Mouse (Mus musculus): ENCODE results near the gene Adgrd1. TPM values are rescaled to one million over a fixed set of nuclear protein-coding genes. Genes with fewer than 3 reads are reported as not detected.
"Not testable (repeated sequence)": the region's sequence is repeated elsewhere in the genome, so short reads cannot be mapped to it uniquely, and the experiment has no call there.

Adgrd1 gene
- polyA plus RNA-seq, 1 experiment from 2014 or later, result 0.08 TPM

DNA sequence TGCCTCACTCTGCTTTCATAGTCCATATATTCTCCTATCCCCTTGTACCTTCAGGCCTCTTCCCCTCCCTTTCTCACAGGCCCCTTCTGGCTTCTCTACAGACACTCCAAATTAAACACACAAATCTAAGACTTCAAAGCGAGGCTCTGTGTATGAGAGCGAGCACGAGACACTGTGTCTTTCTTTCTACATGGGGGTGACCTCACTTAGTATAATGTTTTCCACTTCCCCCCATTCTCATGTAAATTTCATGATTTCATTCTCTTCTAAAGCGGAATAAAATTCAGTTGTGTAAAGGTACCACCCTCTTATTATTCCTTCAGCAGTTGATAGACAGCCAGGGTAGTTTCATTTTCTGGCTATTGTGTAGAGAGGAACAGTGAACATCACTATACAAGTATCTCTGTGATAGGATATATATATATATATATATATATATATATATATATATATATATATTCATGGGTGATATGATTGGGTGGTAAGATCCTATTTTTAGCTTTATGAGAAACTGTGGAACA is 21.1 kb downstream of the Adgrd1 start:
- Histone ChIP-seq H3K27me3 (ENCODE audit: control insufficient read depth, insufficient read depth, low read length) (no peaks in the 10 kb centered on the region), H3K4me2 (ENCODE audit: low read depth, low read length) (no peak overlapping the region), H3K9me3 (ENCODE audit: control insufficient read depth, low read length) (no peaks in the 10 kb centered on the region), H3K4me1 (ENCODE audit: control insufficient read depth, insufficient read depth, low read length) (no peaks in the 10 kb centered on the region), H3K9ac (replicated peaks; ENCODE audit: low read depth, low read length) (no peak overlapping the region), H3K27ac (ENCODE audit: low read depth, low read length) (no peak overlapping the region), H3K4me3 (ENCODE audit: low read depth, low read length) (no peak overlapping the region), H3K36me3 (ENCODE audit: control insufficient read depth, insufficient read depth, low read length) (no peaks in the 10 kb centered on the region)
- 47% methylated on average over 4 of the region's 4 CpGs for WGBS
- no peak for ATAC-seq (ENCODE audit: low read depth)

- H3K4me3 ChIP-seq (ENCODE audit: low read depth, low read length), result no peak overlapping the region
- no peak overlapping the region for H3K4me2 ChIP-seq (ENCODE audit: low read depth, low read length)
- no peaks in the 10 kb centered on the region for H3K36me3 ChIP-seq (ENCODE audit: control insufficient read depth, insufficient read depth, low read length)
- H3K27ac ChIP-seq (ENCODE audit: low read depth, low read length), result 0 out of 2 replicates have a peak overlapping the region, but pooled peaks have one; percentile 12
- ATAC-seq (ENCODE audit: low read depth), result no peak
- no peaks in the 10 kb centered on the region for H3K4me1 ChIP-seq (ENCODE audit: control insufficient read depth, insufficient read depth, low read length)
- no peaks in the 10 kb centered on the region for H3K9me3 ChIP-seq (ENCODE audit: control insufficient read depth, low read length)
- no peak overlapping the region for H3K9ac ChIP-seq (replicated peaks; ENCODE audit: low read depth, low read length)
- 42% methylated on average over 7 of the region's 7 CpGs for WGBS
- H3K27me3 ChIP-seq (ENCODE audit: control insufficient read depth, insufficient read depth, low read length), result no peaks in the 10 kb centered on the region
These were observed 22.0 kb downstream of the Adgrd1 start for GRCm38 (mm10) chr5:129118523-129118922.

- H3K9ac ChIP-seq (replicated peaks; ENCODE audit: low read depth, low read length), result no peak overlapping the region
- H3K4me2 ChIP-seq (ENCODE audit: low read depth, low read length), result no peak overlapping the region
- no peaks in the 10 kb centered on the region for H3K27me3 ChIP-seq (ENCODE audit: control insufficient read depth, insufficient read depth, low read length)
- no peaks in the 10 kb centered on the region for H3K9me3 ChIP-seq (ENCODE audit: control insufficient read depth, low read length)
- no peaks in the 10 kb centered on the region for H3K4me1 ChIP-seq (ENCODE audit: control insufficient read depth, insufficient read depth, low read length)
- no peak for ATAC-seq (ENCODE audit: low read depth)
- H3K27ac ChIP-seq (ENCODE audit: low read depth, low read length), result no peak overlapping the region
- no peaks in the 10 kb centered on the region for H3K36me3 ChIP-seq (ENCODE audit: control insufficient read depth, insufficient read depth, low read length)
- 65% methylated on average over 4 of the region's 4 CpGs for WGBS
- no peak overlapping the region for H3K4me3 ChIP-seq (ENCODE audit: low read depth, low read length)
These were observed 22.6 kb downstream of the Adgrd1 start for GRCm38 (mm10) chr5:129119146-129119545.

DNA sequence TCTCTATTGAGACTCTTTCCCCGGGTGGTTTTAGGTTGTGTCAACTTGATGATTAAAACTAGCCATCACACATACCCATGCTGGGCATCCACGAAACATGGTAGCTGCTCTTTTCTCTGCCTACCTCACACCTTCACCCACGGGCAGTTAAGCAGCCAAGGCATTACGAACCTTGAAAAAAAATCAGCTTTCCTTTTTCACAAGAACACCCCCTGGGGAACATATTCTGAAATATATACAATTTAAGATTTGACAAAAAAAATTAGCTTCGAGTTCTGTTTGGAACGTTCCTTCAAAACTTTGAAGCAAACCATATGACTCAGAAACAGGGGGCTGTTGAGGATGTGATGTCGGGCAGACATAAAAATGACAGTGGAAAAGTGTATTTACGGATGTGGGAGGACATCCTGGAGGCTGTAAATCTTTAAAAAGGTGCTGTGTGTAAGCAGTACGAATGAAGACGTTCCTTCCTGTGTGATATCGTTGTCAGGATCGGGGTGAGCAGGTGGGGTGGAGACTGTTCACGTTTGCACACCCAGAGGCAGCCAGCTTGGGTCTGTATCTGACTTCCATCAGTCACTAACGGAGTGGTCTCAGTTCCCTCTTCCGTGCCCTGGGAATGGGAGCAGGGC is 25.2 kb downstream of the Adgrd1 start:
- no peak overlapping the region for H3K27ac ChIP-seq (ENCODE audit: low read depth, low read length)
- no peaks in the 10 kb centered on the region for H3K9me3 ChIP-seq (ENCODE audit: control insufficient read depth, low read length)
- no peaks in the 10 kb centered on the region for H3K36me3 ChIP-seq (ENCODE audit: control insufficient read depth, insufficient read depth, low read length)
- no peaks in the 10 kb centered on the region for H3K27me3 ChIP-seq (ENCODE audit: control insufficient read depth, insufficient read depth, low read length)
- no peak overlapping the region for H3K9ac ChIP-seq (replicated peaks; ENCODE audit: low read depth, low read length)
- H3K4me3 ChIP-seq (ENCODE audit: low read depth, low read length), result no peak overlapping the region
- no peak for ATAC-seq (ENCODE audit: low read depth)
- no peak overlapping the region for H3K4me2 ChIP-seq (ENCODE audit: low read depth, low read length)
- no peaks in the 10 kb centered on the region for H3K4me1 ChIP-seq (ENCODE audit: control insufficient read depth, insufficient read depth, low read length)
- WGBS, result 89% methylated on average over 15 of the region's 15 CpGs

- Histone ChIP-seq H3K4me3 (ENCODE audit: low read depth, low read length) (no peak overlapping the region), H3K27ac (ENCODE audit: low read depth, low read length) (no peak overlapping the region), H3K9ac (replicated peaks; ENCODE audit: low read depth, low read length) (no peak overlapping the region), H3K36me3 (ENCODE audit: control insufficient read depth, insufficient read depth, low read length) (no peaks in the 10 kb centered on the region), H3K4me1 (ENCODE audit: control insufficient read depth, insufficient read depth, low read length) (no peaks in the 10 kb centered on the region), H3K9me3 (ENCODE audit: control insufficient read depth, low read length) (no peaks in the 10 kb centered on the region), H3K4me2 (ENCODE audit: low read depth, low read length) (no peak overlapping the region), H3K27me3 (ENCODE audit: control insufficient read depth, insufficient read depth, low read length) (no peaks in the 10 kb centered on the region)
- 89% methylated on average over 7 of the region's 7 CpGs for WGBS
- ATAC-seq (ENCODE audit: low read depth), result no peak
These were observed 25.9 kb downstream of the Adgrd1 start for GRCm38 (mm10) chr5:129122491-129122890.

DNA sequence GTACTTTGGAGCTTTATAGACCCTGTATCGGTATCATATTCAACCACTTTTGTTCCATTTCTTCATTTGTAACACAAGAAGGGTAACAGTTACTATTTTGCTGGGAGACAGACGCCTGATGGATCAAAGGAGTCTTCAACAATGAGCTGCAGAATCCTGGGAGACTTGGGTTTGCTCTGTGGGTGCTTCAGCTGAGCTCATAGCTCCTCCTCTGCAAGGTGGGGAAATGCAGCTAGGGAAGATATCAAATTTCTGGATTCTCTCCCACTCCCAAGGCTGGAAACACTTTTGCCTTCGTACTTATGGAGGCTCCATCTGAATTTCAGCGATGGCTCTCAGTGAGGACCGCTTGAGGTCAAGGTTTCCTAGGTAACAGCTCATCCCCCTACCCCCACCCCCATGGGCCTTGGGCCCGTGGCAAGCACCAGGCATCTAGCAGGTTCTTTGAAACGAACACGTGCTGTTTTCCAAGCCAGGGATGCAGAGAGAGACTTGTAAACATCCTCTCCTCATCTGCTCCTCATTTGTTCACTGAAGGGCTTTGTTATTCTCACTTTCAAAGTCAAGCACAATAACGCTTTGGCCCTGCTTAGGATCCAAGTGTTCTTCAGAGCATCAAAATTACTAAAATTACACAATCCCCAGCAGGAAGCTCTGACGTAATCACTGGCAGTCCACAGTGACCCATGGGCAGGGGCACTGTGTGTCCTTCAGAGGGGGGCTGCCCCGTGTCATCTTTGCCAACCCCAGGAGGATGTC is 27.7 kb downstream of the Adgrd1 start:
- Histone ChIP-seq H3K27ac (ENCODE audit: low read depth, low read length) (no peak overlapping the region), H3K4me1 (ENCODE audit: control insufficient read depth, insufficient read depth, low read length) (no peaks in the 10 kb centered on the region), H3K9me3 (ENCODE audit: control insufficient read depth, low read length) (no peaks in the 10 kb centered on the region), H3K4me3 (ENCODE audit: low read depth, low read length) (no peak overlapping the region), H3K27me3 (ENCODE audit: control insufficient read depth, insufficient read depth, low read length) (no peaks in the 10 kb centered on the region), H3K4me2 (ENCODE audit: low read depth, low read length) (no peak overlapping the region), H3K36me3 (ENCODE audit: control insufficient read depth, insufficient read depth, low read length) (no peaks in the 10 kb centered on the region), H3K9ac (replicated peaks; ENCODE audit: low read depth, low read length) (no peak overlapping the region)
- ATAC-seq (ENCODE audit: low read depth), result no peak
- WGBS, result 46% methylated on average over 11 of the region's 11 CpGs

DNA sequence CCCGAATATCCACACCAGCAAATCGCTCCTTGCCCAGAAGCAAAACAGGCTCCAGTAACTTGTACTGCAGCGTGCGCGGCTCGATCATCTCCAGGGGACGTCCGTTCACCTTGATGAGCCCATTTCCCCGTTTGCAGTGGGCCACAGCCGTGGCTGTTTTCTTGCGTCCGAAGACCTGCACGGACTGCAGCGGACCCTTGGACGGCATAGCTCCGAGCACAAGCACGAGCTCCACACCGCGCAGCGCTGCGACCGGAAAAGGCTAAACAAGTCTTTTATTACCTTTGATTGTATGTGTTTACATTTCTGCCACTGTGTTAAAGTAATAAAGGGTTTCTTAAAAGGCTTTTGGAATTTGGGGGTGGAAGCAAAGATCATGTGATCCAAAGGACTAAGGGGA is 31.8 kb downstream of the Adgrd1 start:
- H3K4me2 ChIP-seq (ENCODE audit: low read depth, low read length); ATAC-seq (ENCODE audit: low read depth); H3K9ac ChIP-seq (replicated peaks; ENCODE audit: low read depth, low read length); H3K4me1 ChIP-seq (ENCODE audit: control insufficient read depth, insufficient read depth, low read length); H3K4me3 ChIP-seq (ENCODE audit: low read depth, low read length); H3K27me3 ChIP-seq (ENCODE audit: control insufficient read depth, insufficient read depth, low read length); H3K36me3 ChIP-seq (ENCODE audit: control insufficient read depth, insufficient read depth, low read length); H3K9me3 ChIP-seq (ENCODE audit: control insufficient read depth, low read length); H3K27ac ChIP-seq (ENCODE audit: low read depth, low read length): not testable (repeated sequence)
- WGBS, result 96% methylated on average over 22 of the region's 22 CpGs

DNA sequence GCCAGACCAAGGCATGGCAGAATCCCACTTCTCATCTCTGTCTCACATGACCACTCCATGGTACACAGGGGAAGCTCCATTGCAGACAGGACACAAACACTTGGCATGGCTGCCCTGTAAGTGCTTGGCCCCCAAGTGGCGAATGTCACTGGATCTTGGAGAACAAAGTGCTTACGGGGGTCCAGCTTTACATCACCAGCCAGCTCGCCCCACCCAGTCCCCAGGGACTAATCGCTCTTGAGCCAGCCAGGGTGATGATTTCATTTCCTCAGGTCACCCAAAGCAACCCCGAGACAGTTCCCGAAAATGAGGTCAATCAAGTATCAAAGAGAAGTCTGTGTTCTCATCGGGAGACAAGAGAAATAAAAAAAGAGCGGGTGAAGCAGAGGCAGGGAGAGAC is 33.8 kb downstream of the Adgrd1 start:
- H3K4me1 ChIP-seq (ENCODE audit: control insufficient read depth, insufficient read depth, low read length), result no peaks in the 10 kb centered on the region
- H3K27me3 ChIP-seq (ENCODE audit: control insufficient read depth, insufficient read depth, low read length), result no peaks in the 10 kb centered on the region
- WGBS, result 94% methylated on average over 8 of the region's 8 CpGs
- no peak overlapping the region for H3K27ac ChIP-seq (ENCODE audit: low read depth, low read length)
- no peaks in the 10 kb centered on the region for H3K9me3 ChIP-seq (ENCODE audit: control insufficient read depth, low read length)
- H3K4me2 ChIP-seq (ENCODE audit: low read depth, low read length), result no peak overlapping the region
- no peak for ATAC-seq (ENCODE audit: low read depth)
- no peak overlapping the region for H3K4me3 ChIP-seq (ENCODE audit: low read depth, low read length)
- no peaks in the 10 kb centered on the region for H3K36me3 ChIP-seq (ENCODE audit: control insufficient read depth, insufficient read depth, low read length)
- no peak overlapping the region for H3K9ac ChIP-seq (replicated peaks; ENCODE audit: low read depth, low read length)

DNA sequence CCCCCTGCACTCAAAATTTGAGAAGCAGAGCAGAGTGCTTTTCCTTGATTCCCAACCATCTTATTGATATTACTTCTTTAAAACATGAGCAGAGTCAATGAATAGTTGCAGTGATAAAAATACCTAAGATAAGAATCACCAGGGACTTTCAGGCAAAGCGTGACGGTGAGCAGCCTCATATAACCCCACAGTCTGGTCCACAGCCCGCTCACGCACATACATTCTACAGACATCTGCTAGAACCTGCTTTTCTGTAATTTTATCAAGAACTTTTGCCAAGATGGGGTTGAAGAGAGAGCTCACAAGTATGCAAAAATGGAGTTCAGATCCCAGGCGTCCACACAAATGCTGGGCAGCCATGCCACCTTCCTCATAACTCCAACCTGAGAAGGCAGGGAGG is 40.9 kb downstream of the Adgrd1 start:
- no peaks in the 10 kb centered on the region for H3K36me3 ChIP-seq (ENCODE audit: control insufficient read depth, insufficient read depth, low read length)
- no peaks in the 10 kb centered on the region for H3K27me3 ChIP-seq (ENCODE audit: control insufficient read depth, insufficient read depth, low read length)
- no peaks in the 10 kb centered on the region for H3K4me1 ChIP-seq (ENCODE audit: control insufficient read depth, insufficient read depth, low read length)
- ATAC-seq (ENCODE audit: low read depth), result no peak
- no peaks in the 10 kb centered on the region for H3K9me3 ChIP-seq (ENCODE audit: control insufficient read depth, low read length)
- no peak overlapping the region for H3K27ac ChIP-seq (ENCODE audit: low read depth, low read length)
- H3K9ac ChIP-seq (replicated peaks; ENCODE audit: low read depth, low read length), result no peak overlapping the region
- H3K4me2 ChIP-seq (ENCODE audit: low read depth, low read length), result no peak overlapping the region
- WGBS, result 94% methylated on average over 5 of the region's 5 CpGs
- no peak overlapping the region for H3K4me3 ChIP-seq (ENCODE audit: low read depth, low read length)

Data from neural tube, embryonic 14.5 days (tissue).